Comparison of ENCODE assay signal across 24 mouse cellular contexts in genomic region chr3:68979187-68979586, GRCm38 (mm10). TPM values are rescaled to one million over a fixed set of nuclear protein-coding genes. Genes with fewer than 3 reads are reported as not detected.
DNase-seq lines count a peak whose midpoint lies in the region; ATAC-seq and TF ChIP-seq lines count a peak whose summit lies in the region.
"Had no signal": no experiment of that assay in that cellular context is flagged by ENCODE, and none has a peak within 500 bp of the region (broad histone marks: within the 10 kb centered on the region; RNA-seq: fewer than 3 reads in every experiment).

No protein-coding gene starts in this region.

- H3K36me3 ChIP-seq in liver, embryonic 14.5 days (replicated peaks; ENCODE audit: control insufficient read depth, insufficient read depth, low read depth), result no peaks in the 10 kb centered on the region
- H3K36me3 ChIP-seq in kidney, embryonic 15.5 days, result 0 out of 2 replicates have a peak, but pooled peaks cover 3% of the 10 kb centered on the region
- H3K36me3 ChIP-seq: embryonic facial prominence, embryonic 12.5 days had no signal

- no peaks in the 10 kb centered on the region for H3K27me3 ChIP-seq in liver, embryonic 14.5 days (ENCODE audit: control insufficient read depth, insufficient read depth, low read length)
- no peaks in the 10 kb centered on the region for H3K27me3 ChIP-seq in kidney, embryonic 15.5 days
- H3K27me3 ChIP-seq: forebrain, embryonic 13.5 days; heart, embryonic 13.5 days; hindbrain, embryonic 12.5 days; limb, embryonic 13.5 days had no signal

- no peak overlapping the region for H3K4me3 ChIP-seq in bone marrow, adult 2 months (replicated peaks; ENCODE audit: control insufficient read depth, low read depth, low read length)
- no peak overlapping the region for H3K4me3 ChIP-seq in liver, embryonic 14.5 days (ENCODE audit: insufficient read depth in 1 of 2, low read depth in 2 of 2, low read length in 2 of 2)
- H3K4me3 ChIP-seq in kidney, embryonic 15.5 days (replicated peaks), result no peak overlapping the region
- H3K4me3 ChIP-seq: embryonic facial prominence, embryonic 12.5 days; erythroblast, embryonic 14.5 days; forebrain, embryonic 13.5 days; heart, embryonic 13.5 days; hindbrain, embryonic 12.5 days; limb, embryonic 13.5 days had no signal

- no peak for TF ChIP-seq POLR2A in bone marrow, adult 2 months (IDR thresholded peaks at IDR 0.05; ENCODE audit: borderline replicate concordance, control insufficient read depth, low read depth, low read length)

- ATAC-seq in erythroid progenitor cell, adult 5-6 weeks (replicated peaks; ENCODE audit: low FRiP score, poor library complexity, severe bottlenecking), result peak; percentile 96
- ATAC-seq in liver, embryonic 14.5 days (ENCODE audit: insufficient read depth), result peak; percentile 67
- no peak for ATAC-seq in kidney, embryonic 15.5 days (replicated peaks; ENCODE audit: low FRiP score)
- ATAC-seq: forebrain, embryonic 13.5 days; intestine, postnatal 0 days had no signal

- no peaks in the 10 kb centered on the region for H3K9me3 ChIP-seq in liver, embryonic 14.5 days (ENCODE audit: control insufficient read depth, low read length)
- no peaks in the 10 kb centered on the region for H3K9me3 ChIP-seq in kidney, embryonic 15.5 days (replicated peaks)
- H3K9me3 ChIP-seq: embryonic facial prominence, embryonic 12.5 days; forebrain, embryonic 13.5 days; heart, embryonic 13.5 days; hindbrain, embryonic 12.5 days; limb, embryonic 13.5 days had no signal

- peaks cover 8% of the 10 kb centered on the region for H3K4me1 ChIP-seq in bone marrow, adult 2 months (ENCODE audit: control insufficient read depth, insufficient read depth, low read length)
- H3K4me1 ChIP-seq in liver, embryonic 14.5 days (replicated peaks; ENCODE audit: control insufficient read depth in 2 of 2, insufficient read depth in 2 of 2, low read length in 1 of 2), result peaks cover 23 to 37% of the 10 kb centered on the region in 2 experiments
- H3K4me1 ChIP-seq in kidney, embryonic 15.5 days, result no peaks in the 10 kb centered on the region
- H3K4me1 ChIP-seq: forebrain, embryonic 13.5 days; hindbrain, embryonic 12.5 days had no signal

- TF ChIP-seq EP300 in liver, embryonic 14.5 days (IDR thresholded peaks at IDR 0.05; ENCODE audit: low read depth), result 0 out of 2 replicates have a peak, but pooled peaks have one; percentile 8

- H3K9ac ChIP-seq in liver, embryonic 14.5 days (replicated peaks), result no peak overlapping the region
- H3K9ac ChIP-seq in kidney, embryonic 15.5 days, result no peak overlapping the region
- H3K9ac ChIP-seq: embryonic facial prominence, embryonic 12.5 days; forebrain, embryonic 13.5 days; heart, embryonic 13.5 days; hindbrain, embryonic 12.5 days; limb, embryonic 13.5 days; lung, embryonic 14.5 days had no signal

- H3K4me2 ChIP-seq in liver, embryonic 14.5 days (ENCODE audit: low read depth), result peak overlapping the region; percentile 9
- H3K4me2 ChIP-seq in kidney, embryonic 15.5 days, result no peak overlapping the region
- H3K4me2 ChIP-seq: embryonic facial prominence, embryonic 12.5 days; forebrain, embryonic 13.5 days; heart, embryonic 13.5 days; hindbrain, embryonic 12.5 days; limb, embryonic 13.5 days; lung, embryonic 14.5 days had no signal

- 0 out of 2 replicates have a peak overlapping the region, but pooled peaks have one; percentile 49 for H3K27ac ChIP-seq in bone marrow, adult 2 months (ENCODE audit: control insufficient read depth, insufficient read depth, low read depth, low read length, poor library complexity)
- H3K27ac ChIP-seq in liver, embryonic 14.5 days, result no peak overlapping the region
- H3K27ac ChIP-seq in kidney, embryonic 15.5 days, result no peak overlapping the region
- H3K27ac ChIP-seq: embryonic facial prominence, embryonic 12.5 days; forebrain, embryonic 13.5 days; heart, embryonic 13.5 days; hindbrain, embryonic 12.5 days; limb, embryonic 13.5 days; stomach, postnatal 0 days had no signal

- WGBS in bone marrow, adult 2 months, result 67% methylated on average over 10 of the region's 10 CpGs
- WGBS in liver, embryonic 14.5 days (ENCODE audit: insufficient replicate concordance), result 41% methylated on average over 10 of the region's 10 CpGs
- WGBS in kidney, embryonic 15.5 days, result 88% methylated on average over 10 of the region's 10 CpGs

- no peak for TF ChIP-seq CTCF in bone marrow, adult 2 months (IDR thresholded peaks at IDR 0.05; ENCODE audit: control insufficient read depth, insufficient read depth, low read length)
- TF ChIP-seq CTCF in liver, embryonic 14.5 days (IDR thresholded peaks at IDR 0.05; ENCODE audit: low read depth), result no peak

- DNase-seq in liver, embryonic 14.5 days (ENCODE audit: low read depth in 3 of 3, low spot score in 3 of 3), result peak; percentile 43 to 52 (median 47)
- no peak for DNase-seq in right cerebral cortex, adult 2 months (ENCODE audit: low spot score in 2 of 2)
- no peak for DNase-seq in thymus, postnatal 0 days (ENCODE audit: low spot score)
- no peak for DNase-seq in lung, postnatal 4 days
- DNase-seq: adrenal gland, postnatal 36 days; cerebellum, adult 18-20 months; cerebellum, postnatal 14 days; heart, adult 18-20 months; kidney, postnatal 36 days; layer of hippocampus, postnatal 36 days; lung, embryonic 14.5 days; right cerebral cortex, adult 18-20 months; thymus, postnatal 14 days had no signal

RNA-seq across cellular contexts. Expression of gene Ift80, which starts 25.2 kb away (rescaled TPM):
- 16.5 and 17.3 TPM in 2 replicates for polyA plus RNA-seq in bone marrow, adult 2 months (2011; ENCODE audit: insufficient read depth, insufficient read length, low replicate concordance, missing spikeins)
- total RNA-seq in erythroid progenitor cell, adult 5-6 weeks (2015; ENCODE audit: low replicate concordance), result 155 and 233 TPM in 2 replicates
- 270 and 271 TPM in 2 replicates for total RNA-seq in erythroid progenitor cell, adult 5-6 weeks (2017; ENCODE audit: low replicate concordance)
- polyA plus RNA-seq in liver, embryonic 14.5 days (2012; rRNA removed), result 7.8 and 9.7 TPM in 2 replicates
- 6.2 and 6.4 TPM in 2 replicates for polyA plus RNA-seq in liver, embryonic 14.5 days (2014; fragmentation: Nextera tagmentation; extraction: Ambion mirVana)
- 20.4 and 21.8 TPM in 2 replicates for polyA plus RNA-seq in thymus, postnatal 0 days (2015; fragmentation: Nextera tagmentation; extraction: Ambion mirVana)
- polyA plus RNA-seq in kidney, embryonic 15.5 days (2015; fragmentation: Nextera tagmentation; extraction: Ambion mirVana), result 18.9 and 19.4 TPM in 2 replicates

RNA-seq across cellular contexts. Expression of gene Smc4, which starts 25.4 kb away (rescaled TPM):
- polyA plus RNA-seq in bone marrow, adult 2 months (2011; ENCODE audit: insufficient read depth, insufficient read length, low replicate concordance, missing spikeins), result 179 and 208 TPM in 2 replicates
- 764 and 1,013 TPM in 2 replicates for total RNA-seq in erythroid progenitor cell, adult 5-6 weeks (2015; ENCODE audit: low replicate concordance)
- 1,945 and 2,175 TPM in 2 replicates for total RNA-seq in erythroid progenitor cell, adult 5-6 weeks (2017; ENCODE audit: low replicate concordance)
- polyA plus RNA-seq in liver, embryonic 14.5 days (2012; rRNA removed), result 18.6 and 50.6 TPM in 2 replicates
- 124 and 143 TPM in 2 replicates for polyA plus RNA-seq in liver, embryonic 14.5 days (2014; fragmentation: Nextera tagmentation; extraction: Ambion mirVana)
- 332 and 397 TPM in 2 replicates for polyA plus RNA-seq in thymus, postnatal 0 days (2015; fragmentation: Nextera tagmentation; extraction: Ambion mirVana)
- polyA plus RNA-seq in kidney, embryonic 15.5 days (2015; fragmentation: Nextera tagmentation; extraction: Ambion mirVana), result 182 and 189 TPM in 2 replicates

Comparison
In these comparisons a context has a peak if more than half of its experiments do, and no peak if none do; other contexts are left out.
1. DNase-seq: peak in liver, embryonic 14.5 days (3 of 3); none in right cerebral cortex, adult 2 months (0 of 2), thymus, postnatal 0 days (single experiment) and lung, postnatal 4 days (0 of 2).